Mouse (Mus musculus) embryonic fibroblast, embryonic 13.5 days (primary cell): ENCODE data around the gene Ablim2.

Source experiments
- CTCF ChIP-seq: IDR thresholded peaks from 2 replicates; pipeline ENCODE4 v1.5.1; 2011; ENCODE audit warnings: mild to moderate bottlenecking, control low read depth, low read length, moderate library complexity, borderline replicate concordance; ENCODE audit not compliant: insufficient read depth
- POLR2A ChIP-seq: IDR thresholded peaks from 2 replicates; pipeline ENCODE4 v1.6.1; 2011; ENCODE audit warnings: low read depth, mild to moderate bottlenecking, control low read depth, low read length, moderate library complexity

GRCm38 (mm10) chr5:35827075-35827474, 69.4 kb downstream of the Ablim2 start:
- TF ChIP-seq CTCF (no peak), POLR2A (no peak)
